Mouse (Mus musculus) lung, postnatal 0 days (tissue): Measurements from ENCODE around the gene 1110008L16Rik.

Experiments used
- CTCF ChIP-seq: IDR thresholded peaks from 2 replicates; pipeline ENCODE4 v1.5.1; 2016; ENCODE audit warnings: antibody characterized with exemption, mild to moderate bottlenecking
- EP300 ChIP-seq: IDR thresholded peaks from 2 replicates; pipeline ENCODE4 v1.6.1; 2016; ENCODE audit warnings: antibody characterized with exemption, mild to moderate bottlenecking, control low read depth

GRCm38 (mm10) chr12:55321642-55322291, 22.4 kb downstream of the 1110008L16Rik start:
- TF ChIP-seq CTCF (no peak), EP300 (no peak)
